Mouse (Mus musculus) bone marrow macrophage, adult 2 months (primary cell): ENCODE data around the gene Ncs1.

Source experiments
- CTCF ChIP-seq: IDR thresholded peaks from 2 replicates; pipeline ENCODE4 v1.5.1; 2012; ENCODE audit warnings: low read depth, mild to moderate bottlenecking, low read length, moderate library complexity
- POLR2A ChIP-seq: IDR thresholded peaks from 2 replicates; pipeline ENCODE4 v1.6.1; 2012; ENCODE audit warnings: mild to moderate bottlenecking, low read depth, low read length, borderline replicate concordance

DNA sequence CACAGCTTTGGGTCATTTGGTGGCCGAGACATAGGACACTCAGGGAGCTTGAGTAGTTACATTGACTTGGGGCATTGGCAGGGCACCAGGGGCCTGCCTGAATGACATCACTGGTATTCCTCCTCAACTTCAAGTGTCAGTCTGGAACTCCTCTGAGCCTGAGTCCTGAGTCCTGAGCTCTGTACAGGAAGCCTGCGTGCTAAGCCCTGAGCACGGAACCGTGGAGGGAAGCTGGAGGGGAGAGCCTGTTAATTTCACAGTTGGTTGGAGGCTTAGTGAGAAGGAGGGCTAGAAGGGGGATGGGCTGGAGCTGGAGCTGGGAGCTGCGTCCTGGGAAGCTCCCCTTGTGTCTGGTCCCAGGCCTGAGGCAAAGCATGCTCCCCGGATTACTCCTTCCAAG, 21.8 kb downstream of the Ncs1 start:
- no peak for TF ChIP-seq CTCF
- no peak for TF ChIP-seq POLR2A
